8 mouse cellular contexts compared by ENCODE assay signal in the genomic region with DNA sequence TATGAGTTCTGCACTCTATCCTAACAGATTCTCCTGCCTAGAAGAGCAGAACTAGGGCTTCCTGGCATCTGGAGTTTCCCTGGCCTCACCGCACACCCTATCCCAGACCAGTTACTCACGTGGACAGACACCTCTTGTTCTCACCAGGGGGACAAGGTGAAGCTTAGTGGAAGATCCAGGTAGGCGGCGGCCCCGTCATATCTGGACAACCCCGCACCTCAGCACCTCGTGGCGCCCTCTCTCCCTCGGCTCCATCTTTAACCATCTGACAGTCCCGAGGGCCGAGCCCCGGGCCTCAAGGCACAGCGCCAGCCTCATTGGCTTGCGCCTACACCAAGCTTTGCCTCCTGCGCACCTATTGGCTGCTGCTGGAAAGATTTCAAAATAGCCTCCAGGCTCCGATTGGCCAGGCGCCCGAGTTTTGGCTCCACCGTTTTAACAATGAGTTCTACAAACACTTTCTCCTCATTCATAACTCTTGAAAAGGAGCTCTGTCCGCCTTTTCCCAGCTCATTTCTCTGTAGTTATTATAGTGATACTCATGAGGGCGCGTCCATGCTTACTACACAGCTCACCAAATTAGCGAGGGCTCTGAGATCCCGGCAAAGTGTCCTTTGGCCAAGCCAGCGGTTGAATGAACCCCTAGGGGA. TPM values are rescaled to one million over a fixed set of nuclear protein-coding genes. Genes with fewer than 3 reads are reported as not detected.
DNase-seq lines count a peak whose midpoint lies in the region; ATAC-seq and TF ChIP-seq lines count a peak whose summit lies in the region.

A gene (minus strand): TSS at position 297 of the 650 bp plus-strand sequence.

- no peak for TF ChIP-seq CTCF in liver, adult 2 months (IDR thresholded peaks at IDR 0.05; ENCODE audit: low read depth, low read length)

- no peaks in the 10 kb centered on the region for H3K79me2 ChIP-seq in liver, adult 2 months (ENCODE audit: control insufficient read depth, insufficient read depth, low read length)

- H3K27ac ChIP-seq in embryonic facial prominence, embryonic 11.5 days (replicated peaks; ENCODE audit: low read depth, low read length): peak within 1 kb of the TSS; percentile 66
- peak within 1 kb of the TSS; percentile 88 for H3K27ac ChIP-seq in heart, embryonic 10.5 days
- no peak within 1 kb of the TSS for H3K27ac ChIP-seq in liver, adult 2 months (replicated peaks; ENCODE audit: insufficient read depth, low read depth, low read length)

- peak within 1 kb of the TSS; percentile 69 for H3K4me3 ChIP-seq in embryonic facial prominence, embryonic 11.5 days (ENCODE audit: low read depth, low read length)
- H3K4me3 ChIP-seq in heart, embryonic 10.5 days: peak within 1 kb of the TSS; percentile 68
- H3K4me3 ChIP-seq in liver, adult 2 months (ENCODE audit: insufficient read depth, low read depth, low read length): peak within 1 kb of the TSS; percentile 11; the same call in 1 of the 2 replicates

- H3K4me1 ChIP-seq in embryonic facial prominence, embryonic 11.5 days (ENCODE audit: control insufficient read depth, insufficient read depth, low read length): peaks cover 2% of the 10 kb centered on the region; the same call in 1 of the 2 replicates
- peaks cover 18% of the 10 kb centered on the region for H3K4me1 ChIP-seq in heart, embryonic 10.5 days
- 0 out of 2 replicates have a peak, but pooled peaks cover 2% of the 10 kb centered on the region for H3K4me1 ChIP-seq in liver, adult 2 months (ENCODE audit: control insufficient read depth, insufficient read depth, low read length)

- under 1% methylated on average over 25 of the region's 25 CpGs for WGBS in embryonic facial prominence, embryonic 11.5 days
- 0% methylated on average over 25 of the region's 25 CpGs for WGBS in heart, embryonic 10.5 days
- 4% methylated on average over 25 of the region's 25 CpGs for WGBS in liver, adult 2 months

- peaks cover 7% of the 10 kb centered on the region for H3K36me3 ChIP-seq in embryonic facial prominence, embryonic 11.5 days (replicated peaks; ENCODE audit: control insufficient read depth, insufficient read depth, low read depth, low read length)
- H3K36me3 ChIP-seq in heart, embryonic 10.5 days: peaks cover 32% of the 10 kb centered on the region
- no peaks in the 10 kb centered on the region for H3K36me3 ChIP-seq in liver, adult 2 months (ENCODE audit: control insufficient read depth, insufficient read depth, low read length)

- no peak for TF ChIP-seq POLR2A in liver, adult 2 months (IDR thresholded peaks at IDR 0.05; ENCODE audit: extremely low read depth, insufficient read depth, low read length)

- H3K27me3 ChIP-seq in embryonic facial prominence, embryonic 11.5 days (ENCODE audit: control insufficient read depth, insufficient read depth, low read length): no peaks in the 10 kb centered on the region
- H3K27me3 ChIP-seq in heart, embryonic 10.5 days (ENCODE audit: insufficient read depth, poor library complexity, severe bottlenecking): no peaks in the 10 kb centered on the region
- H3K27me3 ChIP-seq in liver, adult 2 months (ENCODE audit: control insufficient read depth, insufficient read depth, low read length): no peaks in the 10 kb centered on the region

- peak; percentile 94 for ATAC-seq in embryonic facial prominence, embryonic 11.5 days (replicated peaks; ENCODE audit: insufficient number of reproducible peaks, low FRiP score, low TSS enrichment, low read depth)

- peak within 1 kb of the TSS; percentile 84 for H3K4me2 ChIP-seq in embryonic facial prominence, embryonic 11.5 days (ENCODE audit: low read depth, low read length)

- DNase-seq in A20 (ENCODE audit: low read depth, low spot score): peak; percentile 94
- DNase-seq in adrenal gland, postnatal 14 days: peak; percentile 90
- DNase-seq in embryonic facial prominence, embryonic 11.5 days (ENCODE audit: low spot score): peak; percentile 95
- peak; percentile 97 for DNase-seq in heart, embryonic 10.5 days (ENCODE audit: low spot score)
- DNase-seq in kidney, adult 9 months: peak; percentile 66
- peak; percentile 58 for DNase-seq in liver, adult 2 months (ENCODE audit: extremely low read depth, low read depth, low spot score)
- DNase-seq in monocyte, adult 2 months (ENCODE audit: low read depth in 1 of 2, low spot score in 2 of 2): peak; percentile 42 to 50
- peak; percentile 77 to 82 for DNase-seq in spleen, postnatal 36 days (ENCODE audit: low spot score in 2 of 2)

- H3K9ac ChIP-seq in embryonic facial prominence, embryonic 11.5 days (replicated peaks; ENCODE audit: low read length): peak within 1 kb of the TSS; percentile 61
- no peak within 1 kb of the TSS for H3K9ac ChIP-seq in liver, adult 2 months (ENCODE audit: low read depth, low read length)

- H3K9me3 ChIP-seq in embryonic facial prominence, embryonic 11.5 days (replicated peaks; ENCODE audit: control insufficient read depth, low read length): no peaks in the 10 kb centered on the region
- H3K9me3 ChIP-seq in heart, embryonic 10.5 days: no peaks in the 10 kb centered on the region

RNA-seq across cellular contexts. Expression of the gene that starts here (rescaled TPM):
- 2.4 and 3.5 TPM in 2 replicates for total RNA-seq in adrenal gland, postnatal 14 days (2021)
- polyA plus RNA-seq in embryonic facial prominence, embryonic 11.5 days (2014; fragmentation: Nextera tagmentation; extraction: Ambion mirVana): 107 and 108 TPM in 2 replicates
- polyA plus RNA-seq in heart, embryonic 10.5 days (2016; fragmentation: Nextera tagmentation; extraction: Ambion mirVana): 56.0 and 84.9 TPM in 2 replicates
- total RNA-seq in liver, adult 2 months (2014; rRNA removed): not detected in 2 replicates
- 0.33 TPM in 1 of 2 replicates, not detected in the other for polyA plus RNA-seq in liver, adult 2 months (2012; rRNA removed)

Comparison
In these comparisons a context has a peak if more than half of its experiments do, and no peak if none do; other contexts are left out.
1. RNA of the gene that starts here (polyA plus RNA-seq): 107 to 108 TPM in embryonic facial prominence, embryonic 11.5 days and 56.0 to 84.9 TPM in heart, embryonic 10.5 days; 0.33 TPM in liver, adult 2 months; every median in the first group is over 10 times any median in the second.
2. Peak in DNase-seq and H3K4me3 ChIP-seq in liver, adult 2 months; RNA of the gene not detected or under 1 TPM.
3. DNase-seq: peak in every context shown above with its lines; median percentile 97 in heart, embryonic 10.5 days; 95 in embryonic facial prominence, embryonic 11.5 days; 94 in A20; 90 in adrenal gland, postnatal 14 days; 80 in spleen, postnatal 36 days; 66 in kidney, adult 9 months; 58 in liver, adult 2 months; 46 in monocyte, adult 2 months.
4. H3K4me3 ChIP-seq: peak in every context shown above with its lines; median percentile 69 in embryonic facial prominence, embryonic 11.5 days; 68 in heart, embryonic 10.5 days; 11 in liver, adult 2 months.